Mouse (Mus musculus) kidney, postnatal 10 days (tissue): ENCODE measurements around the gene Cda.

ENCODE experiments used
- DNase-seq: peaks from one replicate; pipeline ENCODE4 v3.0.0; 2021; ENCODE audit warnings: mixed read lengths

Cda gene

DNA sequence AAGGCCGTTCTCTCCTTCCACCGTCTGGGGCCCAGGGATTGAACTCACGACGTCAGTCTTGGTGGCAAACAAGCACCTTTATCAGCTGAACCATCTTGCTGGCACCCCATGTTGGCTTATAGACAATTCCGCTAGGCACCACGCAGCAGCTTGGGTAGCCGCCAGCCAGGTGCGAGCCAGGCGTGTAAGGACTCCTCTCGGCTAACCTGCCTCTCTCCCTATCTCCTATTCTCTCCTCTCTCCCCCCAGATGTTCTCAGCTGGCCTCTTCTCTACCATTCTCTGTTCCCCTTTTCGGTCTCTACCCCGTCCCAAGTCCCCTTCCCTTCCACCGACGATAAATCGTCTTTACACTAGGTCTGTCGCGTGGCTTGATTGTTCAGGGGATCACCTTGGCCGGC is 64.0 kb downstream of the Cda start:
- no peak for DNase-seq

DNA sequence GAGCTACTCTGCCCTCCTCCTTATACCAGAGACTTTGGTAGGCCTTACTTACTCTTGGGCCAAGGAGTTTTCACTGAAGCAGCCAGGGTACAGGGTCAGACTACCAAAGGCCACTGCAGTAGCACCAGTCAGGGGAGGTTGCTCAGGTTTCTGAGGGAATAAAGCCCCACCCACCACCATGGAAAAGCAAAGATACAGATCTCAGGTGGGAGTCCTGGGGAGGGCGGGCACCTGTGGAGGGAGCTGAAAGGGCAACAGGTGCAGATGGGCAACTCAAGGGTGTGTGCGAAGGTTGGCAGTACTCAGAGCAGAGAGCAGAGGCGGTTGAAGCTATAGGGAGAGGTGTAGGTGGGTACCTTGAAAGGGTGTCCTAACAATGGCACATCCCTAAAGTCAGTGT is 64.8 kb downstream of the Cda start:
- no peak for DNase-seq

DNA sequence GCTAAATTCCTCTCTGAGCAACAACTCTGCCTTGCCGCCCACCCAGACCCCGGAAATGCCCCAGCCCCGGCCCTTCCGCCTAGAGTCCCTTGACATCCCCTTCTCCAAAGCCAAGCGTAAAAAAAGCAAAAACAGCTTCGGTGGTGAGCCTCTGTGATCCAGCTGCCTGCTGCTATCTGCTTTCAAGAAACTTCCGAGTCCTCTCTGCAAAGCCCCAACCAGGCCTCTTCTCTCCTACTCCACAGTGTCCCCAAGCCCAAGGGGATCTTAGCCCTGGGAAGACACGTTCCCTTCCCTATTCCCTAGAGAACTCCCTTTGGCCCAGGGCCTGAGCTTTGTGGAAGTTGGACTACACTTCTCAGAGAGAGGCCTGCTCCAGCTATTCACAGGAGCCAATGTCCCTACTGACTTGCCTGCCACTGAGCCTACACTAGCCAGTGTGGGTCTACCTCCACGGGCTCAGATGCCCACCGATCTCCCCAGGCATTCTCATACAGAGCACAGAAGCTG is 66.5 kb downstream of the Cda start:
- no peak for DNase-seq

DNA sequence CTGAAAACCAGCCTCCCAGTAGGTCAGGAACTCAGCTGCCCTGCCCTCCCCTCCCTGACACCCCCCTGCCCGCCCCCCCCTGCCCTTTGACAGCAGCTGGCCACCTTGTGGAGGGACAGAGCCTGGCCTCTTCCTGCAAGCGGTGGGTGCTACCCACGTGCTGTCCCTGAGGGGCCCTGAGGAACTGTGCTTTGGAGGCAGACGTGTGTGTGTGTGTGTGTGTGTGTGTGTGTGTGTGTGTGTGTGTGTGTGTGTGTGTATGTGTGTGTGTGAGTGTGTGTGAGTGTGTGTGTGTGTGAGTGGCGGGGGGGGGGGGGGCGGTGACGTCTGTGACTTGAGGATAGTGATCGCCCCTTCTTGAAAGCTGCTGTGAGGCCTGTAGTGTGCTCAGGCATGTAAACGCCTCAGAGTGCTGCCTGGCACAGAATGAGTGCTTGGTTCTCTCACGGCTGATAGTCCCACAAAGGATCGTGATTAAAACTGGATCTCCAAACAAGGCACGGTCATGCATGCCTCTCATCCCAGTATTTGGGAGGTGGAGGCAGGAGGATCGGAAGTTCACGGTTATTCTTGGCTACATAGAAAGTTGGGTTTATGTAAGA is 73.7 kb downstream of the Cda start:
- no peak for DNase-seq

DNA sequence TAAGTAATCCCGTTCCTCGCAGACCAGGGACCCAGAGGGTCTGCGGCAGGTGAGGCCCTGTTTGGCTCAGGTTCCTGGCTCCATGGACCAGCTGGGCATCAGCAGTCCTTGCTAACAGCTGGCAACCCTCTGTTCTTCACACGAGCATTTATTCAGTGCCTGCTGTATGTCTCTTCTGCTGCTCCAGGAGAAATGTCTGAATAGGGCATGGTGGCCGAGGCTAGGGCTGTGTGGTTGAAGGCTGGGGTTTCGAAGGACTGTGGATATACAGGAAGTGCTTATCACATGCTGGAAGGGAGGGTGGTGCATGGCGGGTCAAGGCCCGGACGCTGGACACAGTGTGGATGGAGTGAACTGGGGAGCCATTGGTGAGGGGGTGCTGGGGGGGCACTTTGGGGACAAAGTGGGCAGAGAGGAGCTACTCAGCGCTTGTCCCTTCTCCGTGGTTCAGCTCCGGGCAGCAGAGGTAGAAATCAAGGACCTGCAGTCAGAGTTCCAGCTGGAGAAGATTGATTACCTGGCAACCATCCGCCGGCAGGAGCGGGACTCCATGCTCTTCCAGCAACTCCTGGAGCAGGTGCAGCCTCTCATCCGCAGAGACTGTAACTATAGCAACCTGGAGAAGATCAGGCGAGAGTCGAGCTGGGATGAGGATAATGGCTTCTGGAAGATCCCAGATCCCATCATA is 74.4 kb downstream of the Cda start:
- no peak for DNase-seq

DNA sequence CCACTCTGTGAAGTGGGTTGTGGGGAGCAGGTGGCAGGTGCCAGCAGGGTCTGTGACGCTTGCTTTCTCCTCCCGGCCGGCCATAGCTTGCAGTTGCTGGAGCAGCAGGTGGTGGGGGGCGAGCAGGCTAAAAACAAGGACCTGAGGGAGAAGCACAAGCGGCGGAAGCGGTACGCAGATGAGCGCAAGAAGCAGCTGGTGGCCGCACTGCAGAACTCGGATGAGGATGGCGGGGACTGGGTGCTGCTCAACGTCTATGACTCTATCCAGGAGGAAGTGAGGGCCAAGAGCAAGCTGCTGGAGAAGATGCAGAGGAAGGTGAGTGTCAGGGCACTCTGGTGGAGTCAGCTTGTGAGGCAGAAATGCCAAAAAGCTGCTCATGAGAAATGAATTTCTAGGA is 75.8 kb downstream of the Cda start:
- DNase-seq: no peak

DNA sequence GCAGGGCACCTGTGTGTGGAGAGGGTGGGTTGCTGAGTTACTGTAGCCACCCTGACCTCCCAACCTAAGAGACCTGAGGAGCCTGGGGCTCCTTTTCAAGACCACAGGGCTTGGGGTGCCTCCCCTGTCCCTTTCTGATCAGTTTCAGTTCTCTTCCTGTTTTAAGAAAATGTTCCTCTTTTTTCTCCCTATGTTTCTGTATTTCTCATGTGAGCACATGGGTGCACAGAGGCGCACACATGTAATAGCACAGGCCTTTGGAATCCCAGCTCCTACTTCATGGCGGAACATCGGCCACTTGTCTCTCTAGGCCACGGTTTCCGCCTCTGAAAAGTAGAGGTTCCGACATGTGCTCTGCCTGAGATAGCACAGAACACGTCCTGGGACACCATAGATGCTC is 79.1 kb downstream of the Cda start:
- DNase-seq: no peak
